Mouse (Mus musculus) liver, adult (tissue): ENCODE measurements around the gene Slc9a5.

Experiments
- GATA4 ChIP-seq: IDR thresholded peaks from 2 replicates; pipeline ENCODE4 v1.6.1; 2014; ENCODE audit warnings: mild to moderate bottlenecking, low read length; ENCODE audit not compliant: insufficient replicate concordance

Gene Slc9a5

GRCm38 (mm10) chr8:105339886-105340635, 8.6 kb upstream of the Slc9a5 start:
- no peak for TF ChIP-seq GATA4

GRCm38 (mm10) chr8:105341399-105341798, 7.2 kb upstream of the Slc9a5 start:
- no peak for TF ChIP-seq GATA4

GRCm38 (mm10) chr8:105342768-105343167, 5.9 kb upstream of the Slc9a5 start:
- TF ChIP-seq GATA4 = no peak

- no peak for TF ChIP-seq GATA4
These were observed 4.7 kb upstream of the Slc9a5 start for GRCm38 (mm10) chr8:105343791-105344574.

GRCm38 (mm10) chr8:105345061-105345975, 3.3 kb upstream of the Slc9a5 start:
- no peak for TF ChIP-seq GATA4

GRCm38 (mm10) chr8:105346611-105347427, 1.8 kb upstream of the Slc9a5 start:
- TF ChIP-seq GATA4 = no peak

- no peak; the same call in 1 of the 2 replicates for TF ChIP-seq GATA4
These were observed 1.0 kb upstream of the Slc9a5 start, which contains the start of gene Fhod1 for GRCm38 (mm10) chr8:105347428-105348221. Fhod1 (minus strand) TSS chr8:105347953.

- no peak for TF ChIP-seq GATA4
These were observed 591 bp downstream of the Slc9a5 start for GRCm38 (mm10) chr8:105349096-105349771.

- TF ChIP-seq GATA4 = no peak
These were observed 1.5 kb downstream of the Slc9a5 start for GRCm38 (mm10) chr8:105350186-105350585.

- TF ChIP-seq GATA4 = no peak
These were observed 5.0 kb downstream of the Slc9a5 start for GRCm38 (mm10) chr8:105353583-105354135.

- no peak for TF ChIP-seq GATA4
These were observed 5.9 kb downstream of the Slc9a5 start for GRCm38 (mm10) chr8:105354549-105354948.

GRCm38 (mm10) chr8:105355179-105356024, 6.8 kb downstream of the Slc9a5 start:
- no peak for TF ChIP-seq GATA4
